Mouse (Mus musculus) spleen, adult 2 months (tissue): ENCODE data around the gene Cep170b. TPM values are rescaled to one million over a fixed set of nuclear protein-coding genes. Genes with fewer than 3 reads are reported as not detected.
A peak's percentile ranks its signal among the peaks of the same experiment; 100 is the strongest.

ENCODE experiments used
- DNase-seq, 2 experiments: peaks; one replicate each; pipeline versions ENCODE4 v3.0.0 to v3.0.0-alpha.2; 2012 to 2021; ENCODE audit warnings: low spot score in 2 of 2, low read depth in 1 of 2
- H3K27ac ChIP-seq: fragments of 200-500 bp; 2 replicates; pipeline ENCODE4 v1.5.1; 2012; ENCODE audit warnings: low read length, inconsistent platforms; ENCODE audit not compliant: insufficient read depth
- H3K27me3 ChIP-seq: fragments of 200-500 bp; 2 replicates; pipeline ENCODE4 v1.6.1; 2012; ENCODE audit warnings: mild to moderate bottlenecking, moderate library complexity, low read length, inconsistent platforms; ENCODE audit not compliant: control insufficient read depth, insufficient read depth
- H3K36me3 ChIP-seq: fragments of 200-500 bp; 2 replicates; pipeline ENCODE4 v1.6.1; 2012; ENCODE audit warnings: mild to moderate bottlenecking, low read length, inconsistent platforms; ENCODE audit not compliant: control insufficient read depth, insufficient read depth
- H3K4me1 ChIP-seq: fragments of 200-500 bp; 2 replicates; pipeline ENCODE4 v1.6.1; 2011; ENCODE audit warnings: inconsistent platforms; ENCODE audit not compliant: control insufficient read depth, insufficient read depth, insufficient read length
- H3K4me3 ChIP-seq: fragments of 200-500 bp; 2 replicates; pipeline ENCODE4 v1.5.1; 2011; ENCODE audit warnings: mild to moderate bottlenecking, inconsistent platforms; ENCODE audit not compliant: insufficient read depth, insufficient read length; ENCODE audit errors: extremely low read depth
- CTCF ChIP-seq: fragments of 200-500 bp; IDR thresholded peaks from 2 replicates; pipeline ENCODE4 v1.5.1; 2011; ENCODE audit warnings: mild to moderate bottlenecking, inconsistent platforms; ENCODE audit not compliant: insufficient read depth, insufficient read length, insufficient replicate concordance; ENCODE audit errors: extremely low read depth
- POLR2A ChIP-seq: fragments of 200-500 bp; IDR thresholded peaks from 2 replicates; pipeline ENCODE4 v1.6.1; 2011; ENCODE audit warnings: low read depth, low read length, inconsistent platforms
- WGBS: fragments of 180-500 bp; shearing (Covaris S2); methylation state at CpG from one replicate; pipeline ENCODE4 v1.1.7; 2018; 5-methylcytosine and 5-hydroxymethylcytosine counted together
- polyA plus RNA-seq: library from polyadenylated mRNA; depleted of rRNA; stranded (reverse); fragments of >200 nt; gene quantifications from 2 replicates; pipeline ENCODE4 v1.2.3, GENCODE M21; 2012

The Cep170b gene
- polyA plus RNA-seq, 1 experiment: 7.6 TPM

- no peak overlapping the region for H3K4me3 ChIP-seq
- WGBS: 91% methylated on average over 14 of the region's 14 CpGs
Observed at GRCm38 (mm10) chr12:112737761-112738160, 17.5 kb downstream of the Cep170b start.

GRCm38 (mm10) chr12:112738281-112739022 lies 18.2 kb downstream of the Cep170b start:
- no peak for DNase-seq
- Histone ChIP-seq H3K4me1 (peaks cover 5% of the 10 kb centered on the region; the same call in 1 of the 2 replicates), H3K4me3 (no peak overlapping the region), H3K27ac (no peak overlapping the region), H3K36me3 (no peaks in the 10 kb centered on the region), H3K27me3 (no peaks in the 10 kb centered on the region)
- no peak for TF ChIP-seq POLR2A
- TF ChIP-seq CTCF: no peak
- WGBS: 94% methylated on average over 31 of the region's 31 CpGs

More at GRCm38 (mm10) chr12:112737761-112738160, 17.5 kb downstream of the Cep170b start:
- no peaks in the 10 kb centered on the region for H3K27me3 ChIP-seq
- H3K4me1 ChIP-seq: peaks cover 4% of the 10 kb centered on the region; the same call in 1 of the 2 replicates
- no peak for TF ChIP-seq POLR2A
- TF ChIP-seq CTCF: no peak
- no peak for DNase-seq
- H3K36me3 ChIP-seq: no peaks in the 10 kb centered on the region
- H3K27ac ChIP-seq: no peak overlapping the region

GRCm38 (mm10) chr12:112739023-112739568 lies 18.8 kb downstream of the Cep170b start:
- WGBS: 95% methylated on average over 24 of the region's 24 CpGs
- Histone ChIP-seq H3K27me3 (no peaks in the 10 kb centered on the region), H3K27ac (no peak overlapping the region), H3K4me3 (no peak overlapping the region), H3K36me3 (no peaks in the 10 kb centered on the region), H3K4me1 (peaks cover 5% of the 10 kb centered on the region; the same call in 1 of the 2 replicates)
- no peak for TF ChIP-seq POLR2A
- TF ChIP-seq CTCF: no peak
- DNase-seq: no peak

- no peaks in the 10 kb centered on the region for H3K36me3 ChIP-seq
- WGBS: 41% methylated on average over 6 of the region's 6 CpGs
- no peak for TF ChIP-seq CTCF
- TF ChIP-seq POLR2A: no peak
- DNase-seq: no peak
- no peak overlapping the region for H3K27ac ChIP-seq
- no peaks in the 10 kb centered on the region for H3K27me3 ChIP-seq
- peaks cover 5% of the 10 kb centered on the region; the same call in 1 of the 2 replicates for H3K4me1 ChIP-seq
- no peak overlapping the region for H3K4me3 ChIP-seq
Observed at GRCm38 (mm10) chr12:112742768-112743167, 22.5 kb downstream of the Cep170b start.

- TF ChIP-seq CTCF (peak; percentile 83; the same call in 1 of the 2 replicates), POLR2A (no peak)
- Histone ChIP-seq H3K4me1 (peaks cover 5% of the 10 kb centered on the region; the same call in 1 of the 2 replicates), H3K27ac (no peak overlapping the region), H3K4me3 (no peak overlapping the region), H3K36me3 (no peaks in the 10 kb centered on the region), H3K27me3 (no peaks in the 10 kb centered on the region)
- WGBS: 32% methylated on average over 25 of the region's 25 CpGs
- DNase-seq: peak; percentile 58 to 76
Observed at GRCm38 (mm10) chr12:112743168-112743975, 23.1 kb downstream of the Cep170b start.

GRCm38 (mm10) chr12:112744211-112744610 lies 24.0 kb downstream of the Cep170b start:
- TF ChIP-seq POLR2A (no peak), CTCF (no peak)
- Histone ChIP-seq H3K27ac (no peak overlapping the region), H3K4me1 (peaks cover 5% of the 10 kb centered on the region; the same call in 1 of the 2 replicates), H3K4me3 (no peak overlapping the region), H3K27me3 (no peaks in the 10 kb centered on the region), H3K36me3 (no peaks in the 10 kb centered on the region)
- DNase-seq: no peak
- WGBS: 80% methylated on average over 10 of the region's 11 CpGs
